Mouse (Mus musculus) heart, postnatal 0 days (tissue): ENCODE measurements around the gene Cd274. TPM values are rescaled to one million over a fixed set of nuclear protein-coding genes. Genes with fewer than 3 reads are reported as not detected.
"Not testable (repeated sequence)": the region's sequence is repeated elsewhere in the genome, so short reads cannot be mapped to it uniquely, and the experiment has no call there.

Experiments
- ATAC-seq: fragments of 200-750 bp; cut with Nextera tagmentation; 2 replicates; pipeline ENCODE4 v1.8.0; 2017; ENCODE audit warnings: low read depth, moderate number of reproducible peaks, moderate library complexity; ENCODE audit not compliant: insufficient read depth
- DNase-seq: peaks from one replicate; pipeline ENCODE4 v3.0.0-alpha.2; 2016; ENCODE audit warnings: low spot score
- H3K27ac ChIP-seq: fragments of 300-500 bp; sonication (generic); 2 replicates; pipeline ENCODE4 v1.5.1; 2014; ENCODE audit warnings: low read depth, mild to moderate bottlenecking
- H3K27me3 ChIP-seq: fragments of 300-500 bp; sonication (generic); 2 replicates; pipeline ENCODE4 v1.6.1; 2014; ENCODE audit warnings: low read length, mixed read lengths; ENCODE audit not compliant: control insufficient read depth, insufficient read depth
- H3K36me3 ChIP-seq: fragments of 300-500 bp; sonication (generic); replicated peaks from 2 replicates; pipeline ENCODE4 v1.6.1; 2014; ENCODE audit warnings: low read length, mixed read lengths; ENCODE audit not compliant: control insufficient read depth, insufficient read depth
- H3K4me1 ChIP-seq: fragments of 300-500 bp; sonication (generic); 2 replicates; pipeline ENCODE4 v1.6.1; 2014; ENCODE audit warnings: antibody characterized with exemption; ENCODE audit not compliant: control insufficient read depth, insufficient read depth
- H3K4me2 ChIP-seq: fragments of 300-500 bp; sonication (generic); 2 replicates; pipeline ENCODE4 v1.6.1; 2014; ENCODE audit warnings: low read depth, mild to moderate bottlenecking, low read length, moderate library complexity
- H3K4me3 ChIP-seq: fragments of 300-500 bp; sonication (generic); 2 replicates; pipeline ENCODE4 v1.5.1; 2014; ENCODE audit warnings: low read depth, low read length
- H3K9ac ChIP-seq: fragments of 300-500 bp; sonication (generic); replicated peaks from 2 replicates; pipeline ENCODE4 v1.6.1; 2014; ENCODE audit warnings: low read depth, low read length, mixed read lengths
- H3K9me3 ChIP-seq: fragments of 300-500 bp; sonication (generic); replicated peaks from 2 replicates; pipeline ENCODE4 v1.6.1; 2016; ENCODE audit warnings: low read length; ENCODE audit not compliant: control insufficient read depth
- CTCF ChIP-seq: IDR thresholded peaks from 2 replicates; pipeline ENCODE4 v1.5.1; 2016; ENCODE audit warnings: antibody characterized with exemption, control low read depth, low read depth
- EP300 ChIP-seq: IDR thresholded peaks from 2 replicates; pipeline ENCODE4 v1.6.1; 2016; ENCODE audit warnings: antibody characterized with exemption, low read depth
- WGBS: fragments of 180-500 bp; shearing (Covaris S2); extraction: QIAGEN DNeasy Blood & Tissue Kit; methylation state at CpG from one replicate; pipeline ENCODE4 v1.1.7; 2014; 5-methylcytosine and 5-hydroxymethylcytosine counted together
- polyA plus RNA-seq: library from polyadenylated mRNA; unstranded; fragments of >200 nt; fragmentation: Nextera tagmentation; extraction: Ambion mirVana; gene quantifications from 2 replicates; pipeline ENCODE4 v1.2.1, GENCODE M21; 2015
- total RNA-seq: library from RNA; depleted of rRNA; stranded (reverse); fragments of >200 nt; gene quantifications from 2 replicates; pipeline ENCODE4 v1.2.3, GENCODE M21; 2014; ENCODE audit warnings: low replicate concordance

Gene Cd274
- total and polyA plus RNA-seq, 2 experiments from 2014 or later = 0.04 to 0.23 TPM

DNA sequence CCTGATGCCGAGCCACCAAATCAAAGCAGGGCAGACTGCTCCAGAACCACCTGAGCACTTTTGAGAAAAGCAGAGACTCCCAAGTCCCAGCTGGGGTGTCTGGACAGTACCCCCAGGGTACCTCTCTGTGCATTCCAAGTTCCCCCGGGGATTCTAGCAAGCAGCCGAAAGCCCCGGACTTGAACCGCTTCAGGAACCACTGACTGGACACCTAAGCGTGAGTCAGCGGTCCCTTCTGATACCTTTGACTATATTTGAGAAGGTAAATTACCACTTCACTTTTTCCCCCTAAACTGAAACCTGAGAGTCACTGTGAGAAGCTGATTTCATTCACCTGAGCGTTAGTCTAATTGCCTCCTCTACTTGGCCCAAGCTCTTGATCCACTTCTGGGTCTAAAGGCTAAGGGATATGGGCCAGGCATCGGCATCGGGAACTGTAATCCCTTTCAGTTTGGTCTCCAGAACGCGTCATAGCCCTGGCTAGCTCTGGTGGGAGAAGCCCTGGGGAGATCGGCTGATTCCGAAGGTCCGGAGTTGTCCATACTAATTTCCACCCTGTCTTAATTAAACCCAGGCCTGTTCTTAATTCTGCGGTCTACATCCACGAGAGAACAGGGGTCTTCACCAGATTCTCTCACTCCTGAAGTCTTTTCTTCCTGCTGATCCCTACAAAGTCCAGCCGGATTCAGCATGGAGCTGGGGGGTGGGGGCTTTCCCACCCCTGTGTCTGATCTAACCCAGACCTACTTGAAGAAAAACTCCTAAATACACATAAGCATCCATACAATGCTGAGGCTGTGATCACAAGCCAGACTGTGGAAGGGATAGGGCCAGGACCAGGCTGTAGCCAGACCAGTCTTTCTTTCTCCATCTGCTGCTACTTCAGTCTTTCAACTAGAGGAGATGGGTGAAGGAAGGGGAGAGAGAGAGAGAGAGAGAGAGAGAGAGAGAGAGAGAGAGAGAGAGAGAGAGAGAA, 39.1 kb downstream of the Cd274 start:
- H3K27me3 ChIP-seq = no peaks in the 10 kb centered on the region
- ATAC-seq (no peak), DNase-seq (no peak)
- H3K4me2 ChIP-seq = no peak overlapping the region
- no peak for TF ChIP-seq CTCF
- TF ChIP-seq EP300 = no peak
- H3K36me3 ChIP-seq = no peaks in the 10 kb centered on the region
- 86% methylated on average over 18 of the region's 18 CpGs for WGBS
- no peaks in the 10 kb centered on the region for H3K9me3 ChIP-seq
- no peak overlapping the region for H3K9ac ChIP-seq
- H3K4me3 ChIP-seq = no peak overlapping the region
- no peak overlapping the region for H3K27ac ChIP-seq
- no peaks in the 10 kb centered on the region for H3K4me1 ChIP-seq

DNA sequence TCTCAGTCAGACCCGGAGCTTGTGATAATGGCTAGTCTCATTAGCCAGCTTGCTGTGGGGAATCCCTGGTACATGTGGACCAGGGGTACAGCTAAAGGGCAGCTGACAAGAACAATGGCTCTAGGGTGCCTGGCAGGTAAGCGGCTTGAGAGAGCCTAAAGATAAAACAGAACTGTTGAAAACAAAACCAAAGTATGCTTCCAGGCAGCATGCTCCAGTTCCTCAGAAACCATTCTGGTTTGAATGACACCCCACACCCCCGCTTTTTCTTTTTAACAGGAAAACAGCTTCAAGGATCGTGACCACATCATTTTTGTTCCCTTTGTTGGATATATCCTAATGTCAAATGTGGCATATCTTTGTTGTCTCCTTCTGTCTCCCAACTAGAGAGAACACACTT, 43.4 kb downstream of the Cd274 start, which contains the start of gene Pdcd1lg2:
Gene Pdcd1lg2 (plus strand): TSS at position 301 of the 400 bp plus-strand sequence.
- TF ChIP-seq EP300 (no peak), CTCF (no peak)
- H3K27me3 ChIP-seq = no peaks in the 10 kb centered on the region
- no peaks in the 10 kb centered on the region for H3K4me1 ChIP-seq
- ATAC-seq (no peak), DNase-seq (no peak)
- H3K36me3 ChIP-seq = no peaks in the 10 kb centered on the region
- H3K9ac ChIP-seq = no peak within 1 kb of the TSS
- 80% methylated on average over 4 of the region's 4 CpGs for WGBS
- no peak within 1 kb of the TSS for H3K4me3 ChIP-seq
- no peak within 1 kb of the TSS for H3K27ac ChIP-seq
- H3K9me3 ChIP-seq = no peaks in the 10 kb centered on the region
- no peak within 1 kb of the TSS for H3K4me2 ChIP-seq

DNA sequence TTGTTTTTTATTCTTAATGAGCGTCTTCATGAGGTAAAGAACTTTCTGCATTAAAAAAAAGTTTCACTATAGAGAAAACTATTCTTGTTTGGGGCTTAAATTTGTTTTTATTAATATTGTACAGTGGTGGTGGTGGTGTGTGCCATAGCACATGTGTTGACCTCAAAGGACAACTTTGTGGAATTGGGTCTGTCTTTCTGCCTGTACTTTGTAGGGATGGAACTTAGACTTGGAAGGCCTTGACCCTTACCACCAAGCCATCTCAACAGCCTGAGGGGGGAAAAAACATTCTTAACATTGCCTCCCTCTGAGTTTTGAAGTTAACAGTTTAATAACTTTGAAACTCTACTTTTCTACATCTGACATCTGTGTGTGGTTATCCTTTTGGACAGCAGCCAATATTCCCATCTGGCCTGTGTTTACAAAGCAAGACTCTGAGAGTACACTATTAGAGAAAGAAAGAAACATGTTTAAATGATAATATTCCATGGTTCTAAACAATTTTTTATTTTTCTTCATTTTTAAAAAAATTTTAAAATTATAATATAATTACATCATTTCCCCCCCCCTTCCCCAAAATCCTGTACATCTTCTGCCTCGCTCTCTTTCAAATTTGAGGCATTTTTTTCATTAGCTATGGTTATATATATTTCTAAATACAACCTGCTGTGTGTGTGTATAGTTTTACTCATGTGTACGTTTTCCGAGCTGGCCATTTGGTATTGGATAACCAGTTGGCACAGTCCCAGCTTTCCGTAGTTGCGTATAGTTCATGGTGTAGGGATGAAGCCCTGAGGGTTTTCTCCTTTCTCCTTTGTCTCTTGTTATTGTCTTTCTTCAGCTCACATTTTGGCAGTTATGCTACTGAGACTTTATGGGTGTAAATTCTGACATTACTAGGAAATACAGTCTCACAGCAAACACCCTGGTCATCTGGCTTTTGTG, 45.5 kb downstream of the Cd274 start:
- TF ChIP-seq EP300 = no peak
- TF ChIP-seq CTCF = no peak

DNA sequence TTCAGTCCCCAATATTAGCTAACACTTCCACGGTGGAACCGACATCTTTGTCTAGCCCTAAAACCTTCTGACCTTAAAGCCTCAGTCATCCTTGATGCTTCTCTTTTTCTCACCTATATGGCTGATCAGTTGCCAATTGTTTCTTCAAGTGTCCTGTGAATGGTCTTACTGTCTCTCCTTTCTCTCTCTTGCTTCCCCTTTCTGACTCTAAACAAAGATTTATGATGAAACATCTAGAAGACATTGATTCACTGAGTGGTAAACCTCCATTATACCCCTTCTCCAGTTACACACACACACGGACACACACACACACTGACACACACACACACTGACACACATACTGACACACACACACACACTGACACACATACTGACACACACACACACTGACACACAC, 47.3 kb downstream of the Cd274 start:
- 91% methylated on average over 3 of the region's 3 CpGs for WGBS
- peaks cover 6% of the 10 kb centered on the region for H3K4me1 ChIP-seq
- TF ChIP-seq EP300 = no peak
- TF ChIP-seq CTCF = no peak
- H3K27ac ChIP-seq = no peak overlapping the region
- H3K36me3 ChIP-seq = no peaks in the 10 kb centered on the region
- H3K9me3 ChIP-seq = no peaks in the 10 kb centered on the region
- ATAC-seq (no peak), DNase-seq (no peak)
- no peaks in the 10 kb centered on the region for H3K27me3 ChIP-seq
- H3K4me3 ChIP-seq = no peak overlapping the region
- no peak overlapping the region for H3K9ac ChIP-seq
- no peak overlapping the region for H3K4me2 ChIP-seq

More for the DNA sequence above, 45.5 kb downstream of the Cd274 start:
- ATAC-seq (no peak), DNase-seq (no peak)
- H3K9ac ChIP-seq = no peak overlapping the region
- no peaks in the 10 kb centered on the region for H3K9me3 ChIP-seq
- WGBS = 72% methylated on average over 6 of the region's 6 CpGs
- no peak overlapping the region for H3K4me3 ChIP-seq
- no peaks in the 10 kb centered on the region for H3K4me1 ChIP-seq
- no peak overlapping the region for H3K4me2 ChIP-seq
- H3K27ac ChIP-seq = no peak overlapping the region
- no peaks in the 10 kb centered on the region for H3K36me3 ChIP-seq
- H3K27me3 ChIP-seq = no peaks in the 10 kb centered on the region

DNA sequence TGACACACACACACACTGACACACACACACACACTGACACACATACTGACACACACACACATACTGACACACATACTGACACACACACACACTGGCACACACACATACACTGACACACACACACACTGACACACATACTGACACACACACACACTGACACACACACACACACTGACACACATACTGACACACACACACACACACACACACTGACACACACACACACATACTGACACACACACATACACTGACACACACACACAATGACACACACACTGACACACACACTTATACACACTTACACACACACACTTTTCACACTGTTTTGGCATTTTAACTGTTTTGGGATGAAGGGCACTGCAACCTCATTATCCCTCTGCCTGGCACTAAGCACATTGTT, 47.7 kb downstream of the Cd274 start:
- not testable (repeated sequence) for H3K27me3 ChIP-seq, ATAC-seq, H3K4me2 ChIP-seq, H3K4me3 ChIP-seq, H3K27ac ChIP-seq, H3K36me3 ChIP-seq, H3K4me1 ChIP-seq, H3K9me3 ChIP-seq, H3K9ac ChIP-seq, DNase-seq
